Mouse (Mus musculus) forebrain, embryonic 15.5 days (tissue): ENCODE results near the gene Dio1. TPM values are rescaled to one million over a fixed set of nuclear protein-coding genes. Genes with fewer than 3 reads are reported as not detected.

Experiments
- ATAC-seq: fragments of 200-750 bp; cut with Nextera tagmentation; replicated peaks from 2 replicates; pipeline ENCODE4 v1.8.0; 2017; ENCODE audit warnings: mild to moderate bottlenecking, moderate TSS enrichment, moderate library complexity
- H3K27ac ChIP-seq: fragments of 300-500 bp; sonication (generic); replicated peaks from 2 replicates; pipeline ENCODE4 v1.5.1; 2015; ENCODE audit warnings: mild to moderate bottlenecking, inconsistent platforms
- H3K27me3 ChIP-seq: fragments of 300-500 bp; sonication (generic); 2 replicates; pipeline ENCODE4 v1.6.1; 2015; ENCODE audit warnings: inconsistent platforms
- H3K36me3 ChIP-seq: fragments of 300-500 bp; sonication (generic); 2 replicates; pipeline ENCODE4 v1.6.1; 2015; ENCODE audit warnings: mild to moderate bottlenecking, inconsistent platforms
- H3K4me1 ChIP-seq: fragments of 300-500 bp; sonication (generic); 2 replicates; pipeline ENCODE4 v1.6.1; 2015; ENCODE audit warnings: inconsistent platforms
- H3K4me2 ChIP-seq: fragments of 300-500 bp; sonication (generic); replicated peaks from 2 replicates; pipeline ENCODE4 v1.6.1; 2015; ENCODE audit warnings: mild to moderate bottlenecking, inconsistent platforms
- H3K4me3 ChIP-seq: fragments of 300-500 bp; sonication (generic); 2 replicates; pipeline ENCODE4 v1.5.1; 2015; ENCODE audit warnings: mild to moderate bottlenecking, inconsistent platforms
- H3K9ac ChIP-seq: fragments of 300-500 bp; sonication (generic); replicated peaks from 2 replicates; pipeline ENCODE4 v1.6.1; 2015; ENCODE audit warnings: mild to moderate bottlenecking, inconsistent platforms
- H3K9me3 ChIP-seq: fragments of 300-500 bp; sonication (generic); 2 replicates; pipeline ENCODE4 v1.6.1; 2016; ENCODE audit warnings: inconsistent platforms
- WGBS: fragments of 180-500 bp; shearing (Covaris S2); methylation state at CpG from one replicate; pipeline ENCODE4 v1.1.7; 2015; ENCODE audit warnings: mixed read lengths; 5-methylcytosine and 5-hydroxymethylcytosine counted together
- polyA plus RNA-seq: library from polyadenylated mRNA; unstranded; fragments of >200 nt; fragmentation: Nextera tagmentation; extraction: Ambion mirVana; gene quantifications from 2 replicates; pipeline ENCODE4 v1.2.1, GENCODE M21; 2015

The Dio1 gene
- polyA plus RNA-seq, 1 experiment from 2014 or later = not detected

DNA sequence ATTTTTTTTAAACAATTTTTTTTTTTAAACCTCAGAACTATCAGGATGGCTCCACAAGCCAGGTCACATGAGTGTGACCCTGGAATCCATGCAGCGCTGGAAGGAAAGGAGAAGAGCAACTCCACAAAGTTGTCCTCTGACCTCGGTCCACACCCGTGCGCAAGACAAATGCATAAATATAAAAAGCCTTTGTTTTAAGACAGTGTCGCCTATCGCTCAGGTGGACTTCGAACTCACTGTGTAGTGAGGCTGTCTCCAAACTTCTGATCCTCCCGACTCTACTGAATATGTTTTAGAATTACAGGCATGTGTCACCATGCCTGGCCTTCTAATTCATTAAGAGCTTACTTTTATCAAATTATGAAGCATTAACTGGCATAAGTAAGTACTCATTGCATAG is 21.6 kb upstream of the Dio1 start:
- Histone ChIP-seq H3K9me3 (no peaks in the 10 kb centered on the region), H3K4me3 (no peak overlapping the region), H3K9ac (no peak overlapping the region), H3K27ac (no peak overlapping the region), H3K27me3 (no peaks in the 10 kb centered on the region), H3K36me3 (peaks cover 10% of the 10 kb centered on the region), H3K4me2 (no peak overlapping the region), H3K4me1 (no peaks in the 10 kb centered on the region)
- no peak for ATAC-seq
- 98% methylated on average over 8 of the region's 8 CpGs for WGBS

GRCm38 (mm10) chr4:107323113-107323512 is 16.1 kb upstream of the Dio1 start:
- no peaks in the 10 kb centered on the region for H3K27me3 ChIP-seq
- H3K27ac ChIP-seq = no peak overlapping the region
- no peak overlapping the region for H3K4me3 ChIP-seq
- no peaks in the 10 kb centered on the region for H3K4me1 ChIP-seq
- 92% methylated on average over 2 of the region's 2 CpGs for WGBS
- H3K36me3 ChIP-seq = peaks cover 33% of the 10 kb centered on the region
- no peak for ATAC-seq
- no peak overlapping the region for H3K4me2 ChIP-seq
- no peak overlapping the region for H3K9ac ChIP-seq
- H3K9me3 ChIP-seq = no peaks in the 10 kb centered on the region

- no peaks in the 10 kb centered on the region for H3K27me3 ChIP-seq
- ATAC-seq = no peak
- H3K9ac ChIP-seq = no peak overlapping the region
- WGBS = 89% methylated on average over 2 of the region's 2 CpGs
- H3K27ac ChIP-seq = no peak overlapping the region
- H3K4me1 ChIP-seq = no peaks in the 10 kb centered on the region
- H3K4me3 ChIP-seq = no peak overlapping the region
- H3K4me2 ChIP-seq = no peak overlapping the region
- H3K9me3 ChIP-seq = no peaks in the 10 kb centered on the region
- H3K36me3 ChIP-seq = peaks cover 33% of the 10 kb centered on the region
Measured at GRCm38 (mm10) chr4:107321041-107321440, 14.1 kb upstream of the Dio1 start.

DNA sequence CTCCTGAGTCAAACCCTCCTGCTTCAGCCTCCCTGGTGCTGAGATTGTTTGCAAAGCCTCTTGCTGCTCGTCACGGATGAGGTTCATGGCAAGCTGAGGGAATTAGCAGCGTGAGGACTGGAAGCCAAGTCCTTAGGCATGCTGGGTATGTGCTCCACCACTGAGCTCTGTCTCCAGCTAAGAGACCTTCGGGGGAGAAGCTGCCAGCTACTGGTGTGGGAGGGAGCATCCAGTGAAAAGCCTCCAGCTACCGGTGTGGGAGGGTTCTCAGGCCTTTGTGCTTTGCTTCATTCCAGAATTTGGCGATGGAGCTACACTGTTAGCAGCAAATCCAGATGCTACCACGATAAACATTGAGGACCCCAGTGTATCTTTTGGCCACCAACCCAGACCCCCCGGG is 11.7 kb upstream of the Dio1 start:
- no peak overlapping the region for H3K9ac ChIP-seq
- H3K27me3 ChIP-seq = no peaks in the 10 kb centered on the region
- no peak overlapping the region for H3K4me2 ChIP-seq
- H3K9me3 ChIP-seq = no peaks in the 10 kb centered on the region
- no peak overlapping the region for H3K27ac ChIP-seq
- H3K4me1 ChIP-seq = peaks cover 10% of the 10 kb centered on the region
- H3K36me3 ChIP-seq = peaks cover 28% of the 10 kb centered on the region
- no peak for ATAC-seq
- 84% methylated on average over 8 of the region's 8 CpGs for WGBS
- H3K4me3 ChIP-seq = no peak overlapping the region

GRCm38 (mm10) chr4:107314479-107314805 is 7.5 kb upstream of the Dio1 start:
- Histone ChIP-seq H3K4me1 (peaks cover 13% of the 10 kb centered on the region), H3K27me3 (no peaks in the 10 kb centered on the region), H3K9me3 (no peaks in the 10 kb centered on the region), H3K9ac (peak overlapping the region; percentile 60), H3K36me3 (no peaks in the 10 kb centered on the region; the same call in 1 of the 2 replicates), H3K27ac (peak overlapping the region; percentile 50; the same call in 1 of the 2 replicates), H3K4me3 (peak overlapping the region; percentile 68), H3K4me2 (peak overlapping the region; percentile 58)
- WGBS = 9% methylated on average over 7 of the region's 7 CpGs
- ATAC-seq = peak; percentile 80

- WGBS = under 1% methylated on average over 29 of the region's 29 CpGs
- Histone ChIP-seq H3K9ac (peak within 1 kb of the TSS; percentile 60), H3K27ac (peak within 1 kb of the TSS; percentile 50; the same call in 1 of the 2 replicates), H3K4me1 (peaks cover 13% of the 10 kb centered on the region), H3K4me2 (peak within 1 kb of the TSS; percentile 58), H3K27me3 (no peaks in the 10 kb centered on the region), H3K9me3 (no peaks in the 10 kb centered on the region), H3K36me3 (no peaks in the 10 kb centered on the region), H3K4me3 (peak within 1 kb of the TSS; percentile 68)
- ATAC-seq = peak; percentile 92
Measured at GRCm38 (mm10) chr4:107313690-107314478, 6.9 kb upstream of the Dio1 start, which contains the start of gene Yipf1. Yipf1 (plus strand) TSS chr4:107314363.

GRCm38 (mm10) chr4:107303531-107303930 is 3.4 kb downstream of the Dio1 start:
- H3K27me3 ChIP-seq = no peaks in the 10 kb centered on the region
- H3K4me2 ChIP-seq = no peak overlapping the region
- WGBS = 70% methylated on average over 3 of the region's 3 CpGs
- H3K9me3 ChIP-seq = no peaks in the 10 kb centered on the region
- no peaks in the 10 kb centered on the region for H3K36me3 ChIP-seq
- no peak overlapping the region for H3K27ac ChIP-seq
- H3K4me1 ChIP-seq = no peaks in the 10 kb centered on the region
- H3K9ac ChIP-seq = no peak overlapping the region
- ATAC-seq = no peak
- no peak overlapping the region for H3K4me3 ChIP-seq

- no peak for ATAC-seq
- no peaks in the 10 kb centered on the region for H3K9me3 ChIP-seq
- no peak overlapping the region for H3K27ac ChIP-seq
- no peaks in the 10 kb centered on the region for H3K4me1 ChIP-seq
- H3K4me2 ChIP-seq = no peak overlapping the region
- H3K36me3 ChIP-seq = no peaks in the 10 kb centered on the region
- no peaks in the 10 kb centered on the region for H3K27me3 ChIP-seq
- no peak overlapping the region for H3K9ac ChIP-seq
- H3K4me3 ChIP-seq = no peak overlapping the region
- 85% methylated on average over 4 of the region's 4 CpGs for WGBS
Measured at GRCm38 (mm10) chr4:107302832-107303231, 4.1 kb downstream of the Dio1 start.

DNA sequence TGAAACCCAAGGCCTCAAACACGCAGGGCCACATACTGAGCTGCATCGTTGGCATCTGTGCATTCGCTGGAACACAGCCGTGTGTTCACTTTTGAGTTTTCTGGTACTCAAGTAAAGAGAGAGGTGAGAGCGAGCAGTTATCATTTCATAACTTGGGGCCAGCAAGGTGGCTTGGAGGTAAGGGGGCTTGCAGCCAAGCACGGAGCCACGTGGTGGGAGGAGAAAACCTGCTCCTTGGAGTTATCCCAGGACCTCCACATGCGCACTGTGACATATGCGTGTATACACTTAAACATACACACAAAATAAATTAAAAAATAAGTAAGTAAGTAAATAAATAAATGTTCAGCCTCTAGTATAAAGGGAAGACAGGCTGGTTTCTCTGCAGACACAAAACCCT is 4.7 kb downstream of the Dio1 start:
- Histone ChIP-seq H3K9ac (no peak overlapping the region), H3K27ac (no peak overlapping the region), H3K27me3 (no peaks in the 10 kb centered on the region), H3K4me2 (no peak overlapping the region), H3K4me1 (no peaks in the 10 kb centered on the region), H3K36me3 (no peaks in the 10 kb centered on the region), H3K9me3 (no peaks in the 10 kb centered on the region), H3K4me3 (no peak overlapping the region)
- WGBS = 87% methylated on average over 9 of the region's 9 CpGs
- ATAC-seq = no peak

GRCm38 (mm10) chr4:107300902-107301555 is 5.9 kb downstream of the Dio1 start:
- ATAC-seq = no peak
- 95% methylated on average over 1 of the region's 1 CpGs for WGBS
- Histone ChIP-seq H3K36me3 (no peaks in the 10 kb centered on the region), H3K4me1 (no peaks in the 10 kb centered on the region), H3K9ac (no peak overlapping the region), H3K9me3 (no peaks in the 10 kb centered on the region), H3K4me2 (no peak overlapping the region), H3K27me3 (no peaks in the 10 kb centered on the region), H3K4me3 (no peak overlapping the region), H3K27ac (no peak overlapping the region)

DNA sequence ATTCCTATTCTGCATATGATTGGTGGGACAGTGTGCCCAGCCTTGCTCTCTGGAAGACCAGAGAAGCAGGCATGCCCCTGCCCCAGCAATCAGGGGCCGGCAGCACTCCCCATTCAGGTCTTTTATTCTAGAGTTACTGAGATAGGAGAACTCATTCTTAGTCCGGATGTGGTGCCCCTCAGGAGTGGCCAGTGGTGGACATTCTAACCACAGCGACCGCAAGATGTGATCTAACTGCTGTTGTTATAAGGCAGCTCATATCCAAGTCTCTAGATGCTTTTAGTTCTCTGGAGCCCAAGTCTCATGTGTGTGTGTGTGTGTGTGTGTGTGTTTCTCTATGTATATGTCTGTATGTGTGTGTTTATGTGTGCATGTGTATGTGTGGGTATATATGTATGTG is 6.6 kb downstream of the Dio1 start:
- H3K27ac ChIP-seq = no peak overlapping the region

DNA sequence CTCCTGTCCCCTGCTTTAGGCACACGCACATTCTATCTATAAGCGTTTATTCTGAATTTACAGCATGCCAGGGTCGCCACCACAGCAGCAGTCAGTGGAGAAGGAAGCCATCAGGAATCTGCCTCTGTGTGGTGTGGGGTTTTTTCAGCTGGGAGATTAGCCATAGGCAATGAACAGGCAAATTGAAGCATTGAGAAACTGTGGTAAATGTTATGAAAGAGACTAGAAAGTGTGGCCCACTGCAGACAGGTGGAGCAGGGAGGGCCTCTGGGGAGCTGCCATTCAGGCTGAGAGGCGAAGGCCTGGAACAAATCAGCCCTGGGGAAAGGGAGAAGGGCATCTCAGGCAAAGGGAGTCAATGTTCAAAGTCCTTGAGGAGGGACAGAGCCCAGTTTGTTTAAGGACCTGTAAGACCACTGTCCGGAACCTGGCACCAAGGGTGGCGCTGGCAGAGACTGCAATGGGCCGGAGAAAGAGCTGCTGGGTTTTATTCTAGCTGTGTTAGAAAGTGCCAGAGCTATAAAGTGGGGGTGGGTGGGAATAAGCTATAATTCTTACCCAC is 7.1 kb downstream of the Dio1 start:
- no peak overlapping the region for H3K27ac ChIP-seq
- ATAC-seq = no peak
- WGBS = 89% methylated on average over 7 of the region's 7 CpGs
- H3K9me3 ChIP-seq = no peaks in the 10 kb centered on the region
- no peaks in the 10 kb centered on the region for H3K4me1 ChIP-seq
- no peak overlapping the region for H3K4me2 ChIP-seq
- no peak overlapping the region for H3K9ac ChIP-seq
- H3K4me3 ChIP-seq = no peak overlapping the region
- no peaks in the 10 kb centered on the region for H3K27me3 ChIP-seq
- H3K36me3 ChIP-seq = no peaks in the 10 kb centered on the region

More for the DNA sequence above, 6.6 kb downstream of the Dio1 start:
- H3K36me3 ChIP-seq = no peaks in the 10 kb centered on the region
- 83% methylated on average over 4 of the region's 4 CpGs for WGBS
- H3K9ac ChIP-seq = no peak overlapping the region
- no peak overlapping the region for H3K4me3 ChIP-seq
- no peaks in the 10 kb centered on the region for H3K4me1 ChIP-seq
- H3K9me3 ChIP-seq = no peaks in the 10 kb centered on the region
- H3K27me3 ChIP-seq = no peaks in the 10 kb centered on the region
- no peak for ATAC-seq
- no peak overlapping the region for H3K4me2 ChIP-seq
